Mouse (Mus musculus) erythroid progenitor cell, adult 5-6 weeks (primary cell): ENCODE measurements around the gene Lzts3. TPM values are rescaled to one million over a fixed set of nuclear protein-coding genes. Genes with fewer than 3 reads are reported as not detected.
"Not testable (repeated sequence)": the region's sequence is repeated elsewhere in the genome, so short reads cannot be mapped to it uniquely, and the experiment has no call there.

Experiments
- ATAC-seq: replicated peaks from 2 replicates; pipeline ENCODE4 v1.8.0; 2016; ENCODE audit warnings: moderate number of reproducible peaks, mild to moderate bottlenecking, moderate TSS enrichment, inconsistent platforms; ENCODE audit not compliant: poor library complexity, low FRiP score, severe bottlenecking
- total RNA-seq, 2 experiments: library from RNA; stranded (forward) in 1 of 2; stranded (reverse) in 1 of 2; fragments of 150-400 nt in 1 of 2; fragments of 186-747, 209-891 nt in 1 of 2; gene quantifications; 2 replicates each; pipeline versions ENCODE4 v1.2.3 to v1.2.4; 2015 to 2017; ENCODE audit warnings: low replicate concordance in 2 of 2

Lzts3 gene
- total RNA-seq (2015; ENCODE audit: low replicate concordance) (1.8 TPM in 1 of 2 replicates, not detected in the other), total RNA-seq (2017; ENCODE audit: low replicate concordance) (0.15 and 0.90 TPM in 2 replicates)

- ATAC-seq, result peak; percentile 96
Measured at GRCm38 (mm10) chr2:130642684-130643369, at the start of gene Lzts3. Lzts3 (minus strand) TSS chr2:130642803.

GRCm38 (mm10) chr2:130689011-130689410, 46.4 kb upstream of the Lzts3 start:
- ATAC-seq, result no peak

GRCm38 (mm10) chr2:130685426-130685825, 42.8 kb upstream of the Lzts3 start:
- no peak for ATAC-seq

GRCm38 (mm10) chr2:130681531-130681930, 38.9 kb upstream of the Lzts3 start:
- ATAC-seq, result no peak

- ATAC-seq, result no peak
Measured at GRCm38 (mm10) chr2:130679899-130680298, 37.3 kb upstream of the Lzts3 start.

GRCm38 (mm10) chr2:130679154-130679553, 36.6 kb upstream of the Lzts3 start:
- no peak for ATAC-seq

GRCm38 (mm10) chr2:130677211-130677610, 34.6 kb upstream of the Lzts3 start:
- ATAC-seq, result no peak

GRCm38 (mm10) chr2:130667559-130667958, 25.0 kb upstream of the Lzts3 start, which contains the start of gene Itpa:
Itpa (plus strand) TSS chr2:130667610.
- ATAC-seq, result peak; percentile 86

GRCm38 (mm10) chr2:130664102-130664701, 21.6 kb upstream of the Lzts3 start, which contains the start of gene Ddrgk1:
Ddrgk1 (minus strand) TSS chr2:130664659.
- ATAC-seq, result peak; percentile 82

GRCm38 (mm10) chr2:130663342-130663741, 20.7 kb upstream of the Lzts3 start:
- ATAC-seq, result no peak

- no peak for ATAC-seq
Measured at GRCm38 (mm10) chr2:130658530-130658929, 15.9 kb upstream of the Lzts3 start.

GRCm38 (mm10) chr2:130657541-130657940, 14.9 kb upstream of the Lzts3 start:
- no peak for ATAC-seq

- no peak for ATAC-seq
Measured at GRCm38 (mm10) chr2:130656536-130656935, 13.9 kb upstream of the Lzts3 start.

GRCm38 (mm10) chr2:130655660-130656339, 13.2 kb upstream of the Lzts3 start:
- peak; percentile 78 for ATAC-seq

GRCm38 (mm10) chr2:130653760-130654159, 11.2 kb upstream of the Lzts3 start:
- ATAC-seq, result no peak

- no peak for ATAC-seq
Measured at GRCm38 (mm10) chr2:130653303-130653702, 10.7 kb upstream of the Lzts3 start.

GRCm38 (mm10) chr2:130649028-130649427, 6.4 kb upstream of the Lzts3 start:
- not testable (repeated sequence) for ATAC-seq

- ATAC-seq, result no peak
Measured at GRCm38 (mm10) chr2:130645198-130645597, 2.6 kb upstream of the Lzts3 start.

GRCm38 (mm10) chr2:130642197-130642660, 374 bp downstream of the Lzts3 start:
- ATAC-seq, result no peak

- ATAC-seq, result no peak
Measured at GRCm38 (mm10) chr2:130641351-130642025, 1.1 kb downstream of the Lzts3 start.
